Comparison of ENCODE assay signal across 11 mouse cellular contexts in genomic region chr1:133815747-133816491, GRCm38 (mm10). TPM values are rescaled to one million over a fixed set of nuclear protein-coding genes. Genes with fewer than 3 reads are reported as not detected.
A peak's percentile ranks its signal among the peaks of the same experiment; 100 is the strongest.
DNase-seq lines count a peak whose midpoint lies in the region; ATAC-seq and TF ChIP-seq lines count a peak whose summit lies in the region.
"Had no signal": no experiment of that assay in that cellular context is flagged by ENCODE, and none has a peak within 500 bp of the region (broad histone marks: within the 10 kb centered on the region; RNA-seq: fewer than 3 reads in every experiment).

No protein-coding gene starts in this region.

- 0 out of 2 replicates have a peak, but pooled peaks have one; percentile 45 for TF ChIP-seq EP300 in liver, embryonic 14.5 days (IDR thresholded peaks at IDR 0.05; ENCODE audit: low read depth)

- 0 out of 2 replicates have a peak, but pooled peaks cover 4% of the 10 kb centered on the region for H3K27me3 ChIP-seq in heart, embryonic 12.5 days (replicated peaks)
- no peaks in the 10 kb centered on the region for H3K27me3 ChIP-seq in liver, embryonic 14.5 days (ENCODE audit: control insufficient read depth, insufficient read depth, low read length)
- H3K27me3 ChIP-seq: limb, embryonic 13.5 days had no signal

- H3K9me3 ChIP-seq in heart, embryonic 12.5 days (replicated peaks): no peaks in the 10 kb centered on the region
- no peaks in the 10 kb centered on the region for H3K9me3 ChIP-seq in liver, embryonic 14.5 days (ENCODE audit: control insufficient read depth, low read length)
- H3K9me3 ChIP-seq: embryonic facial prominence, embryonic 12.5 days; limb, embryonic 13.5 days had no signal

- H3K4me1 ChIP-seq in heart, embryonic 12.5 days (replicated peaks): peaks cover 24% of the 10 kb centered on the region
- H3K4me1 ChIP-seq in liver, embryonic 14.5 days (replicated peaks; ENCODE audit: control insufficient read depth in 2 of 2, insufficient read depth in 2 of 2, low read length in 1 of 2): peaks cover 17 to 34% of the 10 kb centered on the region in 2 experiments

- peak; percentile 81 for ATAC-seq in heart, embryonic 12.5 days (ENCODE audit: insufficient number of reproducible peaks, low FRiP score)
- ATAC-seq in activated CD4-positive, CD25-positive, alpha-beta regulatory T cell, adult 4 months: peak; percentile 96
- peak; percentile 88 for ATAC-seq in liver, embryonic 14.5 days (ENCODE audit: insufficient read depth)
- ATAC-seq in cerebellum, adult (ENCODE audit: insufficient number of reproducible peaks, low FRiP score, low TSS enrichment): no peak

- intact Hi-C loops in heart, postnatal 36 days (cut with DNase I): no loop called here

- 22% methylated on average over 12 of the region's 12 CpGs for WGBS in heart, embryonic 12.5 days
- 13% methylated on average over 12 of the region's 12 CpGs for WGBS in liver, embryonic 14.5 days (ENCODE audit: insufficient replicate concordance)

- H3K4me3 ChIP-seq in heart, embryonic 12.5 days: no peak overlapping the region
- no peak overlapping the region; a peak in 1 of 4 replicates for H3K4me3 ChIP-seq in liver, embryonic 14.5 days (ENCODE audit: insufficient read depth in 1 of 2, low read depth in 2 of 2, low read length in 2 of 2)
- H3K4me3 ChIP-seq: embryonic facial prominence, embryonic 12.5 days; limb, embryonic 13.5 days had no signal

- no peaks in the 10 kb centered on the region for H3K36me3 ChIP-seq in heart, embryonic 12.5 days
- no peaks in the 10 kb centered on the region for H3K36me3 ChIP-seq in liver, embryonic 14.5 days (replicated peaks; ENCODE audit: control insufficient read depth, insufficient read depth, low read depth)
- H3K36me3 ChIP-seq: embryonic facial prominence, embryonic 12.5 days; limb, embryonic 13.5 days had no signal

- H3K27ac ChIP-seq in heart, embryonic 12.5 days (ENCODE audit: poor library complexity, severe bottlenecking): peak overlapping the region; percentile 17
- peak overlapping the region; percentile 71 for H3K27ac ChIP-seq in liver, embryonic 14.5 days
- H3K27ac ChIP-seq: embryonic facial prominence, embryonic 12.5 days; limb, embryonic 13.5 days had no signal

- no peak for TF ChIP-seq CTCF in liver, embryonic 14.5 days (IDR thresholded peaks at IDR 0.05; ENCODE audit: low read depth)

- no peak for DNase-seq in heart, postnatal 36 days
- peak; percentile 97 for DNase-seq in 416B (ENCODE audit: low read depth)
- no peak for DNase-seq in liver, embryonic 14.5 days (ENCODE audit: low read depth in 3 of 3, low spot score in 3 of 3)
- DNase-seq in urinary bladder, postnatal 4 days (ENCODE audit: low spot score in 2 of 2): no peak
- DNase-seq in layer of hippocampus, postnatal 36 days: no peak
- DNase-seq: kidney, adult 18-20 months had no signal

- H3K4me2 ChIP-seq in heart, embryonic 12.5 days: no peak overlapping the region
- peak overlapping the region; percentile 47 for H3K4me2 ChIP-seq in liver, embryonic 14.5 days (ENCODE audit: low read depth)
- H3K4me2 ChIP-seq: embryonic facial prominence, embryonic 12.5 days; limb, embryonic 13.5 days had no signal

- no peak overlapping the region for H3K9ac ChIP-seq in heart, embryonic 12.5 days
- peak overlapping the region; percentile 44 for H3K9ac ChIP-seq in liver, embryonic 14.5 days (replicated peaks)
- H3K9ac ChIP-seq: embryonic facial prominence, embryonic 12.5 days; limb, embryonic 13.5 days had no signal

RNA-seq across cellular contexts. Expression of gene Atp2b4, which starts 15.1 kb away (rescaled TPM):
- 24.5 and 29.6 TPM in 2 replicates for polyA plus RNA-seq in heart, embryonic 12.5 days (2016; fragmentation: Nextera tagmentation; extraction: Ambion mirVana)
- 10 to 100 TPM; 19.5 to 23.7 TPM for total RNA-seq in heart, postnatal 36 days (2021)
- 10 to 100 TPM; 17.8 to 19.0 TPM for polyA plus RNA-seq in activated CD4-positive, CD25-positive, alpha-beta regulatory T cell, adult 4 months (2017; shearing (Covaris generic))
- polyA plus RNA-seq in liver, embryonic 14.5 days (2012; rRNA removed): 13.3 and 16.5 TPM in 2 replicates
- polyA plus RNA-seq in liver, embryonic 14.5 days (2014; fragmentation: Nextera tagmentation; extraction: Ambion mirVana): 33.1 and 37.7 TPM in 2 replicates
- 10 to 100 TPM; 67.8 to 72.1 TPM for total RNA-seq in layer of hippocampus, postnatal 36 days (2021)
